Mouse (Mus musculus) kidney, adult 9 months (tissue): ENCODE measurements around the gene Stk17b.
"Not testable (repeated sequence)": the region's sequence is repeated elsewhere in the genome, so short reads cannot be mapped to it uniquely, and the experiment has no call there.

Experiments
- DNase-seq: peaks from one replicate; pipeline ENCODE4 v3.0.0; 2022

Stk17b gene

DNA sequence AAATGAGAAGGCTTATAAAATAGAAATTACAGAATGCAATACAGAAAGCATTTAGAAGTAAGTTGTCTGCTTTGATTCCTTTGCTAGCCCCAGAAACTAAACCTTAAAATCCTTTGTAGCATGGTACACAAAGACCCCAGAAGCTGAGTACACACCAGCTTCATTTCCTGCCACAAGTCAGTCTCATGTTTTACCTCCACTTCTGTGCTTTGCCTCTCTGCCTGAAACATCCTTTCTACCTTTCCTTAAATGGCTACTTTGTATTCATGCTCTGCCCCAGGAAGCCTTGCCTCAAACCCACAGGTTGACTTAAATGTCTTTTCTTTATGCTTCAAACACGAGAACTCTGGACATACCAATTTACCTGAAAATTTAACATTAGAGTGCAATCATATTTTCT, 3.7 kb downstream of the Stk17b start:
- no peak for DNase-seq

- DNase-seq: no peak
These were observed 8.7 kb downstream of the Stk17b start for GRCm38 (mm10) chr1:53776176-53776905.

- DNase-seq: no peak
These were observed 9.5 kb downstream of the Stk17b start for GRCm38 (mm10) chr1:53775545-53775944.

DNA sequence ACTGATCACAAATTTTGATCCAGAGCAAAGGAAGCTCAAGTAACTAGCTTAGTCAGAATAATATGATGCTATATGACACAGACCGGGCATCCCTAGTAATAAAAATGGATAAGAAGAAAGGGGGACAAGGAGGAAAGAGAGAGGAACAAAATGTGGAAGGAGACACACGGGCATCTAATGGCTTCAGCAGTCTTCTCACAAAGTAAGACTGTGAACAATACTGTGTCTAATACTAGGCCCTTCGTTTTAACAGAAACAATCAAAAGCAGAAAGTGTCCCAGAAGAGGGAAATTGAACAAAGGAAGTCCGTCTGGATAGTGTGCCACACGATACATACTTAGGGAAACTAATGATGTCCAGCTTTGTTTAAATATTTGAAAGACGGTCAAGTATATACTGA, 10.0 kb downstream of the Stk17b start:
- DNase-seq: no peak

GRCm38 (mm10) chr1:53774571-53774970, 10.5 kb downstream of the Stk17b start:
- no peak for DNase-seq

DNA sequence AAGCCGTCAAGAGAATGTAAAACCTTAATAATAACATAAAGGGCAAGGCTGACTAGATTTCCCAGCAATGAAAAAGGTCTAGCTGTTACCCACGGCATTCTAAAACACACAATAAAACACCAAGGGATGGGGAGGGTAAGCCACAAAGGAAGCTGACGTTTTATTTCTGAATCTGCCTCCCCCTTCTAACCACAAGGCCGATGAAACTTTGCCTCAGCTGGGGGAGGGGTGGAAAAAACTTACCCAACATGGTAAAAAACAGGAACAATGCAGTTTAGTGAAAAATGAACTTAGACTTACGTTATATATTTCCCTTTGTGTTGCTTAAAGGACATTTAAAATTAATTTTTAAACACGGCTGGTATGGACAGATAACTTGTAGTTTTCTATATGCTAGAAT, 11.0 kb downstream of the Stk17b start:
- peak; percentile 37 for DNase-seq

DNA sequence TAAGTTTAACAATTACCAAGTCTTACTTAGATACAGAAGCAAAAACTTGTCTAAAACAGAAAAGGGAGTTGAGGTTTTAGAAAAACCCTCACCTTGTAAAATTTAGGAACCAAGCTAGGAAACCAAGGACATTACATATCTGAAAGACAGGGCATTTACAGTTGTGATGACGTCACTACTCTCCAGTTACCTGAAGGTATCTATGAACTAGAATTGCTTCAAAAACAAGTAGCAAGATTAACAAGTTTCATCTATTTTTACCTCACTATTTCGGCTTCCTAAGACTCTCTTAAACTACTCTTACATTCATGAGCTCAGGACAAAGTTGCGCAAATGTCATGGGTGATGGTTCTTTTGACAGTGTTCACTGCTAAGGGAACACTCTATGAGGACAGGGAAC, 12.1 kb downstream of the Stk17b start:
- no peak for DNase-seq

GRCm38 (mm10) chr1:53771476-53771875, 13.5 kb downstream of the Stk17b start:
- DNase-seq: no peak

GRCm38 (mm10) chr1:53766112-53766511, 18.9 kb downstream of the Stk17b start:
- peak; percentile 39 for DNase-seq

DNA sequence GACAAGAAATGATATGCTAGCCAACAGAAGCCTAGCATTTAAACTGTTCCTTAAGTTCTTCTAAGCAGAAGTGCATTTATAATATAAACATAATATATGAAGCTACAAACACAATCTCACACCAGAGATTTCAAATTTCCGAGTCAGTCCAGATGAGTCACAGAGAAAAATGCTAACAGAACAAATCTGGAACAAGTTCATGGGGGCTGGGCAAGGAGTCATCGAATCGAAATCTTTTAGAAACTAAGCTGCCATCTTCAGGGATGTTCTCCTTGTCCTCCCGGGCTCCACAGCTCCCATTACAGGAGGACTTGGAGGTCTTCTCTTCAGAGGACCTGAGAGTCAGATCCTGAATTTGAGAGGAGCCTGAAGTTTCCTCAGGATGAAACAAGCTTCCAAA, 27.7 kb downstream of the Stk17b start:
- DNase-seq: no peak

DNA sequence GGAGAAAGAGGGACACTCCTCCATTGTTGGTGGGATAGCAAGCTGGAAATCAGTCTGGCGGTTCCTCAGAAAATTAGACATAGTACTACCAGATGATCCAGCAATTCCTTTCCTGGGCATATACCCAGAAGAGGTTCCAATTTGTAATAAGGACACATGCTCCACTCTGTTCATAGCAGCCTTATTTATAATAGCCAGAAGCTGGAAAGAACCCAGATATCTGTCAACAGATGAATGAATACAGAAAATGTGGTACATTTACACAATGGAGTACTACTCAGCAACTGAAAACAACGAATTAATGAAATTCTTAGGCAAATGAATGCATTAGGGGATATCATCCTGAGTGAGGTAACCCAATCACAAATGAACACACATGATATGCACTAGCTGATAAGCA, 31.5 kb downstream of the Stk17b start:
- not testable (repeated sequence) for DNase-seq

- no peak for DNase-seq
These were observed 33.9 kb downstream of the Stk17b start for GRCm38 (mm10) chr1:53751144-53751543.

- DNase-seq: not testable (repeated sequence)
These were observed 34.3 kb downstream of the Stk17b start for GRCm38 (mm10) chr1:53750697-53751096.

DNA sequence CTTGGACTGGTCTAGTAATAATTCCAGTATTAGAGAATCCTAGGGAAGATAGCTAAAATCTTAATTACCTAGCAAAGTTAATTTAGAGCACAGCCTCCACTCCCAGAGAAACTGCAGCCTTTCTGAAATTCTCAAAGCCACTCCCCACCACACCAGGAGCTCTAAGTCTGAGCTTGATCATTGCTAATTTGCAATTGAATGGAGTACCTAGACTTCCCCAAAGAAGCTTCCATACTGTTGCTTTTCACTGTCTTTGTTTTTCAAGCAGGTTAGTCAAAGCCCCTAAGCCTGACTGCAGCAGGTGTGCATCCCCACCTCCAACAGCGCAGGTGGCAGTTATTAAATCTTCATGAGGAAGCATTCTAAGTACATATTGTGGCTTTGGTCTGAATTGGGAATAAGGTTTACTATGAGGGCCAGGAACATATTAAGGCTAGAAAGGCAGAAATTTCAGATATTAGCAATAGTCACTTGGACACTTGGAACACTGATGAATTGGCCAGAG, 35.1 kb downstream of the Stk17b start:
- DNase-seq: not testable (repeated sequence)

GRCm38 (mm10) chr1:53748571-53748970, 36.5 kb downstream of the Stk17b start:
- DNase-seq: no peak

DNA sequence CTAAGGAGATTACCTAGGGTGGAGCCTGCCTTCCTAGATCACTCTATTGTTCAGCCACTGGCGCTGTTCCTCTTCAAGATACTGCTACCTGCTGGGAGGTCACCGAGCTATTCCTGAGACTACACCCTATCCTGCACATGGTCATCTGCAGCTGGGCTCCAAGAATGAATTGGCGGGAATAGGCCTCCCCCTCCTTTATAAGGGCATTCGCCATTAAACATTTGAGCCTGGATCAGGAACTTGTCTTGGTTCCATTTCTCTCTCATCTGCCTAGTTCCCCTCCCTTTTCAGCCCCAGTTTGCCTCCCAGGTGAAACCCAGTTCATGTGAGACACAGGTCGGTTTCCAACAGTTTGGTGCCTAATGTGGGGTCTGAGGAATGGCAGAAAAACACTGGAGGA, 39.0 kb downstream of the Stk17b start:
- DNase-seq: no peak

DNA sequence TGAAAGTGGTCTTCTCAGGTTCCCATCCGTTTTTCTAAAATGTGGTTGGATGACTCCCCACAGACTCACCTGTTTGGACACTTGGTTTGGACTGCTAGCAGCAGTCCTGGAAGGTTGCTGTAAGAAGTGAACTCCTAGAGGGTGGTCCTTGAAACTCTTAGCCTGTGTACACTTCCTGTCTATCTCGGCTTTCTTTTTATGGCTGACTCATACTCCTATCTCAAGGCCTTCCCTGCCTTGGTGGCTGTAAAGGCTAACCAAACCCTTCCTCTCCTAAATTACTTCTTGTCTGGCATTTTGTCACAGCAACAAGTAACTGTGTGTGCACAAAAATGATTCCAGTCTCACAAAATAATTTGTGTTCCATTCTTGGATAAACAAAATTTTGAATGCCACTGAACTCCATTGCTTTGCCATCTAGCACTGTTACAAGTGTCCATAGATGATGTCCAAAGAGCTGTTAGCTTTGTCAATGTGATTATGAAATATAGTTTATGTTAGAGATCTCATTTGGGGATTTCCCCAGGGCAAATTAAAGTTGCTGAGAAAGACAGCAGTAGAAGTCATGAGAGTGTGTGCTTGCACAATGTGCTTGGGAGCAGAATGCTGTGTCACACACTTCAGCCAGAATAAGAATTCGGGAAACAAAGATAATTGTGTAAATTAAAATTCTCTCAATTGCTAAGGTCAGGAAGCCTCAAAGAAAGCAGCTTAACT, 43.1 kb downstream of the Stk17b start:
- DNase-seq: no peak

- no peak for DNase-seq
These were observed 44.2 kb downstream of the Stk17b start for GRCm38 (mm10) chr1:53740777-53741336.

DNA sequence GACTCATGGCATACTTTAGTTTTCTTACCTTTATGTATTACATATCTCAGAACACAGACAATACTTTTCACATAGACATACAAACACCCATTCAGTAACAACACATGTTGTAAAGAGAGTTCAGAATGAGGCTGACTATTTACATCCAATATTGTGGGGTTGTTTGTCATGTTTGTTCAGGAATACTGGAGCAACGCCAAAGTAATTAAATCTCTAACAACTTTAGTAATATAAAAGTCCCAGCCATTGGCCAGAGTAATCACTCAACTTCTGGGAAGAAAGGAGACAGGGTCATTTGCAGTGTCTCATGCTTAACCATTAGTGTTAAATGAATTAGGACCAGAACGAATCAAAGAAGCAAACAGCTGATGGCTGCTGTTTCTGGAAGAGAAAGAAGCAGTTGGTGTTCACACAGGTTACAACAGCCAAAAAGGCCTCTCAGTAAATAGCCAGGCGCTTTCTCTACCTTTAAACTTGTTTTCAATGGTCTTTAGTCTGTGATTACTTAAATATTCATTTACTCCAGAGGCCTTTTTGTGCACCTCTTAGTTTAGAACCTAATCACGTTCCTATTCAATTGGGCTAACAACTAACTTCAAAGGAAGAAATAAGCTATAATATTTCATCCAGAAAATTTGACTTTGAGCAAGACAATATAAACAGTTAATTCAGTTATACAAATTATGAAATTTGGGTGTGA, 44.8 kb downstream of the Stk17b start:
- not testable (repeated sequence) for DNase-seq

DNA sequence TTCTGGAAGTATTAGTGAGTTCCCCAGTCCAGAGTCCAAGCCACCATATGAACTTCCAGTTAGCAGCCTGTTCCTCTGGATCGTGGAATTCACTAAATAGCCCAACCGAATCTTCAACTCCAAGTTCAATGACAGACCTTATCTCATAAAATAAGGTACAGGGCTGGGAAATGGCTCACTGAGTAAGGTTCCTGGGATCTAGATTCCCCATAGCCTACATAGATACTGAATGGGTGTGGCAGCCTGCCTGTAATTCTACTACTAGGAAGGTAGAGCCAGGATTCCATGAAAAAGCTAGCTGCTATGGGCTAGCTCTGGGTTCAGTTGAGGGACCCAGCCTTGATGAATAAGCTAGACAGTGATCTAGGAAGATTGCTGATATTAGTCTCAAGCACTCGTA, 48.4 kb downstream of the Stk17b start:
- no peak for DNase-seq

GRCm38 (mm10) chr1:53728489-53729225, 56.4 kb downstream of the Stk17b start:
- no peak for DNase-seq

DNA sequence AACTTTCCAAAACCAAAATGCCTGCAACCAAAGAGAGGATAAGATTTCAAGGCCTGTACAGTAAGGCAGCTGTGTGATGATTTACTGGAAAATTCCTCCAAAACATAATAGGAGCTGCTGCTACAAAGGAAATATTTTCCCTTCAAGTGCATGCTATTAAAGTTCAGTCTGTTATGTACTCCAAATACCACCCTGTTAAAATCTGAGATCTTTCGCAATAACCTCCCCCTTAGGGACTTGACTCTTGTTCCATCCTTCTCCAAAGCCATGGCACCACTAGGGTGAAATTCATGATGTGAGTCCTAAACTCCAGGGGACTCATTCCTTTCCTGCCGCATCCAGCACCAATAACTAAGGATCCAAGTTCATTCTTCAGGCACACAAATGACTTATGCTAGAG, 58.1 kb downstream of the Stk17b start:
- DNase-seq: no peak

DNA sequence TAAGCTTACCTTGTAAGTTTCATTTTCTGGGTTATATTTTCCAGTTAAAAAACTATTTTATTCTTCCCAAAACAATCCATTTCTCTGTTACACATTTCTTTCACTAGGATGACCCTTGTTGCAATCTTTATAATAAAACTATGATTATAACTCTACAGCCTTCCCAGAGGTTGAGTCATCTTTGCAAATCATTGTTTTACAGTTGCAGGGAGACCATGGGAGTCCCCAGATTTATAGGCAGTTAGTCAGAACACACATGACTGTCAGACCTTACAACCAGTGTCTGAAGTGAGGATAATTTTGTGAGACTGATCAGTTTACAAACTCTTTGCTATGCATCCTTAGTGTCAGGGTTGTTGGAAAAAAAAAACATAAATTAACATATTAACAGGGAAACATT, 63.7 kb downstream of the Stk17b start:
- no peak for DNase-seq
